Mouse (Mus musculus) cerebellum, adult 2 months (tissue): ENCODE data around the gene Pcsk1n. TPM values are rescaled to one million over a fixed set of nuclear protein-coding genes. Genes with fewer than 3 reads are reported as not detected.
A peak's percentile ranks its signal among the peaks of the same experiment; 100 is the strongest.

Experiments used
- DNase-seq, 2 experiments: peaks; one replicate each; pipeline ENCODE4 v3.0.0; 2021
- H3K27ac ChIP-seq: fragments of 200-500 bp; 2 replicates; pipeline ENCODE4 v1.5.1; 2012; ENCODE audit warnings: low read length, control low read depth, inconsistent platforms; ENCODE audit not compliant: insufficient read depth
- H3K27me3 ChIP-seq: fragments of 200-500 bp; 2 replicates; pipeline ENCODE4 v1.6.1; 2012; ENCODE audit warnings: inconsistent platforms, mild to moderate bottlenecking, low read length, moderate library complexity; ENCODE audit not compliant: control insufficient read depth, insufficient read depth
- H3K4me1 ChIP-seq: fragments of 200-500 bp; 2 replicates; pipeline ENCODE4 v1.6.1; 2011; ENCODE audit warnings: low read length; ENCODE audit not compliant: control insufficient read depth, insufficient read depth
- H3K4me3 ChIP-seq: fragments of 200-500 bp; replicated peaks from 2 replicates; pipeline ENCODE3; 2011; ENCODE audit warnings: mild to moderate bottlenecking, low read depth, low read length, control low read depth; ENCODE audit not compliant: insufficient read depth
- CTCF ChIP-seq: fragments of 200-500 bp; IDR thresholded peaks from 2 replicates; pipeline ENCODE4 v1.5.1; 2011; ENCODE audit warnings: low read depth, mild to moderate bottlenecking, control low read depth, low read length, moderate library complexity, borderline replicate concordance; ENCODE audit not compliant: insufficient read depth
- POLR2A ChIP-seq: fragments of 200-500 bp; IDR thresholded peaks from 2 replicates; pipeline ENCODE4 v1.6.1; 2011; ENCODE audit warnings: low read length, control low read depth, borderline replicate concordance; ENCODE audit not compliant: insufficient read depth
- WGBS: fragments of 180-500 bp; shearing (Covaris S2); methylation state at CpG from one replicate; pipeline ENCODE4 v1.1.7; 2018; 5-methylcytosine and 5-hydroxymethylcytosine counted together
- polyA plus RNA-seq: library from polyadenylated mRNA; depleted of rRNA; stranded (reverse); fragments of >200 nt; gene quantifications from 2 replicates; pipeline ENCODE4 v1.2.3, GENCODE M21; 2012; rRNA removed

Pcsk1n gene
- polyA plus RNA-seq = 395 and 461 TPM in 2 replicates

DNA sequence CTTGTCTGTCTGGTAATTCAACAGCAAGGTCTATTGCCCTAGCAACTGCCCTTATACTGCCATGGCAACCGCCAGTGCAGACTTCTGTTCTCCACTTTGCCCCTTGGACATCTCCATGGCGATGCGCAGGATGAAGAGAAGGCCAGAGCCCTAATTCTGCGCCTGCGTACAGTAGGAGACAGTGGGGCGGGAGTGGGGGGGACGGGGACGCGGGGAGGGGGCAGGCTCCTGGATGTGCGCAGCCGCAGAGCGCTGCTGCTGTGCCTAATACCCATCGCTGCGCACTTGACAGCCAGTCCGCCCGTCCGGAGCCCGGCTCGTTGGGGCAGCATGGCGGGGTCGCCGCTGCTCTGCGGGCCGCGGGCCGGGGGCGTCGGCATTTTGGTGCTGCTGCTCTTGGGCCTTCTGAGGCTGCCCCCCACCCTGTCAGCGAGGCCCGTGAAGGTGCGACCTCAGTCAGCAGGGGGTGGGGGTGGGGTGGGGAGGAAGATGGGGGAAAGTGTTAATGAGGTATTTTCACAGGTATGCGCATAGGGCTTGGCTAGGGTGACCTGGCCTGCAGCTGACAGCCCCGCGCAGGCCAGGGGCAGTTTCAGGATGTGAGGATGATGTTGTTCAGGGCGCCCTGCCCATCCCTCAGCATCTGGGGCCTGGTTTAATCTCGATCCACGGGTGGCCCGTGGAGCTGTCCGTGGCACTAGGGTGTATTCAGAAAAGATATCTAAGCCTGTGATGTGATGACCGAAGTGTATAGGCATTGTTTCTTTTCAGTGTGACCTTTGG is at the start of gene Pcsk1n:
Pcsk1n (plus strand) TSS at position 222 of the 783 bp plus-strand sequence.
- Histone ChIP-seq H3K27ac (peak within 1 kb of the TSS; percentile 86), H3K4me3 (peak within 1 kb of the TSS; percentile 86), H3K4me1 (peaks cover 3% of the 10 kb centered on the region), H3K27me3 (no peaks in the 10 kb centered on the region)
- TF ChIP-seq CTCF = no peak
- TF ChIP-seq POLR2A = peak; percentile 73
- DNase-seq = peak; percentile 72 to 74
- 9% methylated on average over 23 of the region's 40 CpGs for WGBS

DNA sequence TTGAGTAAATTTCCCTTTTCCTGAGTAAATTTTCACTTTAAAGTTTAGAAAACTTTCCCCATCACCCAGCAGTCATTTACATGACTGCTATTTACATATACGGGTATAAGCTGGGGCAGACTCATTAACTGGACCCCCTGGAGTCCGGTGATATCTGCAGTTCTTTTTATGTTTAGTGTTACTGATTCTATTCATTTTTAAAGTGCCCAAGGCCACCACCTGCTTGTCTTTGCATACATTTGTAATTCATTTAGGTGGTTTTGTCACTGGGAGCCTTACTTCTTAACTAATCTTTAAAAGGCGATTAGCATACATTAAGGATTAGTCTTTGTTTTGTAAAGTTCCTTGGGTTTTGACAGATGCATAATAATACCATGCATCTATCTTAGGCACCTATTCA is 49.8 kb upstream of the Pcsk1n start:
- DNase-seq = no peak
- H3K4me3 ChIP-seq = no peak overlapping the region
- H3K27me3 ChIP-seq = no peaks in the 10 kb centered on the region
- H3K27ac ChIP-seq = no peak overlapping the region
- no peaks in the 10 kb centered on the region for H3K4me1 ChIP-seq
- WGBS = 52% methylated on average over 3 of the region's 3 CpGs
- TF ChIP-seq POLR2A (no peak), CTCF (no peak)

DNA sequence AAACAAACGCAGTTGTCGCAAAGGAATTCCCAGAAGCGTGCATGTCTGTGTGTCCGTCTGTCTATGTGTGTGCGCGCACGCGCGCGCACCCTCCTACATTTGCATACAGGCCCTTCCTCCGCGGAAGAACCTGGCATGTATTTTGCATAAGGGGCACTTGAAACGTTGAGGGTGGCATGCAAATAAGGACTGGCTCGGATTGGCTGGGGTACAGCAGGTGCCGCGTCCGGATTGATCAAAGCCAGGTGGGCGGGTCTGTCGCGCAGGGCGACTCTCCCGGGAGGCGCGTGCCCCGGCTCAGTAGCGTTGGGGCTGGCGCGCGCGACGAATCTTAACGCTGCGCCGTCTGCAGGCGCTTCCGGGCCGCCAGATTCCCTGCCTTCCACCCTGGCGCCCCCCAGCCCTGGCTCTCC is 41.6 kb upstream of the Pcsk1n start, which contains the start of gene Pim2:
Pim2 (plus strand) TSS at position 256 of the 413 bp plus-strand sequence.
- 2% methylated on average over 31 of the region's 38 CpGs for whole genome bisulfite sequencing
- peak; percentile 57; the same call in 1 of the 2 replicates for TF ChIP-seq POLR2A
- TF ChIP-seq CTCF = no peak
- peak; percentile 87 to 94 for DNase-seq
- no peaks in the 10 kb centered on the region for H3K27me3 ChIP-seq
- H3K4me3 ChIP-seq = peak within 1 kb of the TSS; percentile 81
- H3K4me1 ChIP-seq = no peaks in the 10 kb centered on the region
- H3K27ac ChIP-seq = peak within 1 kb of the TSS; percentile 76

DNA sequence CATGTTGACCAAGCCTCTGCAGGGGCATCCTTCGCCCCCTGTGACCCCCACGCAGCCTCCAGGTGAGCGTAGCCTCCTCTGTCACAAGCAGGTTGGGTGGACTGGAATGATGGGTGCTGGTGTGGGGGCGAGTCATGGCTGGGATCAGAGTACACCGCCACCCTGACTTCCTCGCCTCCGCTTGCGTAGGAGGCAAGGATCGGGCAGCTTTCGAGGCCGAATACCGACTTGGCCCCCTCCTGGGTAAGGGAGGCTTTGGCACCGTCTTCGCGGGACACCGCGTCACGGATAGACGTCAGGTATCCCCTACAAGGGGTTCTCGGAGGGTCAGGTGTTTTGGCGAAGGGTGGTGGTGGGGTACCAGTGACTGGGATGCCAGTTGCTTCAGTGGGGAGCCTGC is 41.1 kb upstream of the Pcsk1n start:
- Histone ChIP-seq H3K4me3 (peak overlapping the region; percentile 81), H3K27me3 (no peaks in the 10 kb centered on the region), H3K4me1 (no peaks in the 10 kb centered on the region), H3K27ac (peak overlapping the region; percentile 76)
- no peak for TF ChIP-seq CTCF
- no peak for TF ChIP-seq POLR2A
- peak; percentile 53 to 61 for DNase-seq
- 9% methylated on average over 21 of the region's 21 CpGs for WGBS

DNA sequence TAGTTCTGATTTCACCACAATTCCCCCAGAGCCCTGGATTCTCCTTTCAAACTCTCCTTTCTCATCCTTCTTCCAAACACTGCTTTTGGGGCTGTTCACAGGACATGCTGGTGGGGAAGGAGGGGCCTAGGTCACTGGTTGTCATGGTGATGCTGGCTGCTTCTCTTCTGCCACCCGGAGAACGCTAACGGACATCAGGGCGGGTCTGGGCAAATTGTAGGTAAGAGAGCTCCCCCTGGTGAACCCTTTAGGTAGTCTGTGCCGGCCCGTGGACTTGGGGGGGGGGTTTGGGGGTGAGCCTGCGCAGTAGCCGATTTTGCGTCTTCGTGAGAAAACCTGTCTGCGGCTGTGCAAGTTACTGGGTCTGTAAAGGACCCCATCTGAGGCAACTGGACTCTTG is 39.8 kb upstream of the Pcsk1n start:
- WGBS = 9% methylated on average over 11 of the region's 11 CpGs
- Histone ChIP-seq H3K4me3 (peak overlapping the region; percentile 81), H3K27ac (0 out of 2 replicates have a peak overlapping the region, but pooled peaks have one; percentile 39), H3K27me3 (no peaks in the 10 kb centered on the region), H3K4me1 (no peaks in the 10 kb centered on the region)
- DNase-seq = peak; percentile 71 to 85
- no peak for TF ChIP-seq POLR2A
- peak; percentile 57; the same call in 1 of the 2 replicates for TF ChIP-seq CTCF

DNA sequence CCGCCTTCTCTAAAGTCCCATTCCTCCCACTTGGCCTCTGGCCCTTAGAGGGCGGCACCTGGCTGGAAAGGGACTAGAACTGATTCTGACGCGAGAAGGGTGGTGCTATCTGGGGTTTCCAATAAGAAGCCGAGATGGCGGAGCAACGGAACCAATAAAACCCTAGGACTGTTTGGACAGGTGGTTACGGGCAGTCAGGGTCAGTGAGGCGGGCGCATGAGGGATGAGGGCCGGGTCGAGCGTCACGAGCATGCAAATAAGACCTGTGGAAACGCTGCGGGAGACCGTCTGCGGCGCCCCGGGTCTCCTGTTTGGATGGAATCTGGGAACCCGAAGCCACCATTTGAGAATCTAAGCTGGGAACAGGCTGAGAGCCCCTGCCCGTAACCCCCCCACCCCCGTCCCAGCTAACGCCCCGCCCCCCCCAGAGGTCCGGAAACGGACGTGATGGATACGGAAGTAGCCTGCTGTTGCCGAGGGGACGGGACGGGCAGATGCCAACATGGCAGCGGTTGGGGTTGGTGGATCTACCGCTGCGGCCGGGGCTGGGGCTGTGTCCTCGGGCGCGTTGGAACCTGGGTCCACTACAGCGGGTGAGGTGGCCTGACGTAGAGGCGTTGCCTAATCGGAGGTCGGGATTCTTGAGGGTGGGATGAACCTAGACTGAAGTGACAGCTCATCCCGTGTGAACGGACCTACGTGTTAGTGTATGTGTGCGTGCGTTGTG is 35.6 kb upstream of the Pcsk1n start, which contains the start of gene Slc35a2:
Slc35a2 (plus strand) TSS at position 188 of the 727 bp plus-strand sequence.
- WGBS = 5% methylated on average over 41 of the region's 49 CpGs
- DNase-seq = peak; percentile 85 to 92
- Histone ChIP-seq H3K27ac (peak within 1 kb of the TSS; percentile 94), H3K27me3 (no peaks in the 10 kb centered on the region), H3K4me1 (no peaks in the 10 kb centered on the region), H3K4me3 (peak within 1 kb of the TSS; percentile 99)
- TF ChIP-seq POLR2A = peak; percentile 58
- TF ChIP-seq CTCF = no peak

DNA sequence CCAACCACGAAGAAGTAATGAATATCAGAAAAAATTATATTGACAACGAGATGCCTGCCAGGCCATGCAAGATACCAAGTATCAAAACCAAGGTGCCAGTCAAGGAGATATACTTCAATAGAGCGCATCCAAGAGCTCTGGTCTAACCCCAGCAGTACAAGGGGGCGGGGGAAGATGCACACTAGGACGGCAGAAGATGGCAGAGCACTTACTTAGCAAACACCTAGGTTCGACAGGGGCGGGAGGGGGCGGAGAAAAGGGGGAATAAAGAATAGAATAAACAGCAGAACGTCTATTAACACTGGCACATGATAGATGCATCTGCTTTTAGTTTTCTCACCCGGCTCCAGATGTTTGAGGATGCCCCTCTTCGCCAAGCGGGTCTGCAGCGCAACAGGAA is 21.4 kb upstream of the Pcsk1n start:
- DNase-seq = no peak
- Histone ChIP-seq H3K4me1 (no peaks in the 10 kb centered on the region), H3K27ac (peak overlapping the region; percentile 99; the same call in 1 of the 2 replicates), H3K27me3 (no peaks in the 10 kb centered on the region), H3K4me3 (peak overlapping the region; percentile 95)
- WGBS = 24% methylated on average over 13 of the region's 13 CpGs
- TF ChIP-seq CTCF (no peak), POLR2A (no peak)
